Mouse (Mus musculus): ENCODE data around the gene Casr. TPM values are rescaled to one million over a fixed set of nuclear protein-coding genes. Genes with fewer than 3 reads are reported as not detected.

The Casr gene
- polyA plus RNA-seq (2015; fragmentation: Illumina TruSeq; extraction: RNeasy Lipid Tissue Mini Kit (QIAGEN cat#74804); ENCODE audit: low read depth, low replicate concordance): 0.19 TPM

DNA sequence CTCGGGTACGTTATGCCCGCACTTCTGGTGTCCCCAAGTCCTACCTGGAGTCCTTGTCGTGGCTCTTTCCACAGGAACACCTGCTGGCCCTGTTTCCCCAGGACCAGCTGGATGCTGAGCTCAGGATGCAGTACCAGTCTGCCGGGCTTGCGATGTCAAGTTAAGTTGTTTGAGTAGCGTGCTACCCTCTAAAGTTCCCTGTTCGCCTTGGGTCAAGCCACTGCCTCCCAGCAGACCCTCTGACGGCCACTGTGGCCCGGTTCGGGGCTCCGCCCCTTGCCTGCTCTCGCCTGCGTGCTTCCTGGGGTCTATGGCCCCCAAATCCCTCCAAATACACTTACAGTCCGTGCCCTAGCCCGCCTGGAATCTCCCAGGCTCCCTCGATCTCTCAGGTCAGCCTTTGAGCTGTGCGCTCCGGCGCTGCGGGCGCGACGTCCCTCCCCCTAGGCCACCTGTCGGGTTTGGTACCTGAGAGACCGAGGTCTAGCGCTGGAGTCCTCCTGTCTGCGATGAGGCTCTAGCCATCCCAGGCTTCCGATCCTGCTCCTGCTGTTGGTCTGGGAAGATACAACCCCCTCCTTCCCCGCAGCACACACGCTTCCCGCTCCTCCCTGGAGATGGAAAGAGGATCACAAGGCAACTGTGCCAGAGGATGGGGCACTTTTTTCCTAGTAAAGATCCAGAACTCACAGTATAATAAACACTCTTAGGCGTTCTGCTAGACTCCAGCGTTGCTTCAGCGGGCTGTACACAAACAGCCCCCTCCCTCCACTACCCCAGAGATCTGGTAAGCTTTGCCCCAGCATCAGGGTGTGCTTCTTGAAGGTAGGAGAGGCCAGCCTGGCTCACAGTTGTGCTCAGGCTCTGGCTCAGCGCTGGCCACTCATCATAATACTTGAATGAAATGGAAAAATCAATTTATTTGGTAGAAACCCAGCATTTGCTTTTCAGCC, at the start of gene Casr:
Casr (minus strand) TSS at position 756 of the 953 bp plus-strand sequence.

GRCm38 (mm10) chr16:36455342-36455802, 106.6 kb downstream of the Casr start, which contains the start of gene Stfa3:
TSS of gene Stfa3 (minus strand) at chr16:36455392.

Other genes starting within 250 kb of the Casr start
- gene BC117090, start 227.8 kb downstream of the Casr start, polyA plus RNA-seq (2015; fragmentation: Illumina TruSeq; extraction: RNeasy Lipid Tissue Mini Kit (QIAGEN cat#74804); ENCODE audit: low read depth, low replicate concordance): not detected
- not detected for gene BC100530, start 194.4 kb downstream of the Casr start, polyA plus RNA-seq (2015; fragmentation: Illumina TruSeq; extraction: RNeasy Lipid Tissue Mini Kit (QIAGEN cat#74804); ENCODE audit: low read depth, low replicate concordance)
- not detected for gene Stfa2, start 153.7 kb downstream of the Casr start, polyA plus RNA-seq (2015; fragmentation: Illumina TruSeq; extraction: RNeasy Lipid Tissue Mini Kit (QIAGEN cat#74804); ENCODE audit: low read depth, low replicate concordance)
- gene Stfa3, start 106.7 kb downstream of the Casr start, polyA plus RNA-seq (2015; fragmentation: Illumina TruSeq; extraction: RNeasy Lipid Tissue Mini Kit (QIAGEN cat#74804); ENCODE audit: low read depth, low replicate concordance): not detected
- 2.8 TPM for gene Cd86, start 103.9 kb upstream of the Casr start, polyA plus RNA-seq (2015; fragmentation: Illumina TruSeq; extraction: RNeasy Lipid Tissue Mini Kit (QIAGEN cat#74804); ENCODE audit: low read depth, low replicate concordance)
- 0.80 TPM for gene Ildr1, start 131.8 kb upstream of the Casr start, polyA plus RNA-seq (2015; fragmentation: Illumina TruSeq; extraction: RNeasy Lipid Tissue Mini Kit (QIAGEN cat#74804); ENCODE audit: low read depth, low replicate concordance)
- gene Slc15a2, start 222.8 kb upstream of the Casr start, polyA plus RNA-seq (2015; fragmentation: Illumina TruSeq; extraction: RNeasy Lipid Tissue Mini Kit (QIAGEN cat#74804); ENCODE audit: low read depth, low replicate concordance): 33.7 TPM